22 mouse cellular contexts compared by ENCODE assay signal in the genomic region with DNA sequence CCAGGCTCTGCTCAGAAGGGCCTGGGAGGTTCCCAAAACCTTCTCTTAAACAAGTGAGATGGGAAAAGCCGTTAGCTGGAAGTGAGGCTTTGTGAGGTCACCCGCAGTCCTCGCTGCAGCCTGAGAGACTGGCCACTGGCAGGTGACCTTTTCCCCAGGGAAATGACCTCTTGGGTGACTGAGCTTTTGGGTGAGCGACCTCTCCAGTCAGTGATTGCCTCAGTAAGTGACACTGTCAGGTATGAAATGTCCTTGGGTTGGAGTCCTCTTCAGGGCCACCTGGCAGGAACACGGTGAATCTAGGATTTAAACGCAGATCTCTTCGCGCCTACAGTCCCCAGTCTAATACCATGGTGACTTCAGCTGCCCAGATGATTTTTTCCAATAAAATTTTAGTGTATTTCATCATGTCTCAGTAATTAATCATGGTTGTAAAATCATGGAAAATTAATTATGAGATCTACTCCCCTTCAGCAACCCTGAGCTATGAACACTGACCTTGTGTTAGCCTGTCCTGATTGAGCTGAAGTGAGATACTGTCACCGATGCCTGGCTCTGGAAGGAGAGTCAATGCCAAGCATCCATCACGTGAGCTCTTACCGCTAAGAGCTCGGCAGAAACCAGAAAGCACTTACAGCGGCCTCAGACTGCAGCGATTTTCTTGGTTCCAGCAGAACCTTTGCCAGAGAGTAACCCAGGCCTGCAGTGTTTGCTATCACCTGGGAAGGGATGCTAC.
DNase-seq lines count a peak whose midpoint lies in the region; ATAC-seq and TF ChIP-seq lines count a peak whose summit lies in the region.
"Had no signal": no experiment of that assay in that cellular context is flagged by ENCODE, and none has a peak within 500 bp of the region (broad histone marks: within the 10 kb centered on the region; RNA-seq: fewer than 3 reads in every experiment).

No protein-coding gene starts in this region.

- peak overlapping the region; percentile 62 for H3K27ac ChIP-seq in hindbrain, embryonic 10.5 days
- H3K27ac ChIP-seq in hindbrain, postnatal 0 days, result no peak overlapping the region
- peak overlapping the region; percentile 41; the same call in 1 of the 2 replicates for H3K27ac ChIP-seq in limb, embryonic 12.5 days
- H3K27ac ChIP-seq in lung, postnatal 0 days (ENCODE audit: low read length), result no peak overlapping the region
- H3K27ac ChIP-seq: embryonic facial prominence, embryonic 15.5 days; kidney, postnatal 0 days; layer of hippocampus, adult 2 months; liver, embryonic 14.5 days had no signal

- H3K4me2 ChIP-seq in hindbrain, postnatal 0 days (ENCODE audit: low read depth, low read length), result no peak overlapping the region
- no peak overlapping the region for H3K4me2 ChIP-seq in limb, embryonic 12.5 days
- no peak overlapping the region for H3K4me2 ChIP-seq in lung, postnatal 0 days (replicated peaks; ENCODE audit: low read depth, low read length)
- H3K4me2 ChIP-seq: embryonic facial prominence, embryonic 15.5 days had no signal

- H3K4me1 ChIP-seq in hindbrain, embryonic 10.5 days (replicated peaks), result peaks cover 51% of the 10 kb centered on the region
- no peaks in the 10 kb centered on the region for H3K4me1 ChIP-seq in hindbrain, postnatal 0 days (ENCODE audit: insufficient read depth, low read length)
- H3K4me1 ChIP-seq in limb, embryonic 12.5 days (replicated peaks), result peaks cover 36% of the 10 kb centered on the region
- H3K4me1 ChIP-seq in lung, postnatal 0 days (ENCODE audit: insufficient read depth, low read depth, low read length), result no peaks in the 10 kb centered on the region
- H3K4me1 ChIP-seq: megakaryocyte, embryonic 14.5 days had no signal

- peaks cover 10% of the 10 kb centered on the region; the same call in 1 of the 2 replicates for H3K36me3 ChIP-seq in hindbrain, embryonic 10.5 days
- no peaks in the 10 kb centered on the region for H3K36me3 ChIP-seq in hindbrain, postnatal 0 days (ENCODE audit: insufficient read depth, low read length)
- no peaks in the 10 kb centered on the region for H3K36me3 ChIP-seq in limb, embryonic 12.5 days
- no peaks in the 10 kb centered on the region for H3K36me3 ChIP-seq in lung, postnatal 0 days (ENCODE audit: insufficient read depth, low read length)
- H3K36me3 ChIP-seq: embryonic facial prominence, embryonic 15.5 days; G1E had no signal

- peak; percentile 47 for DNase-seq in adrenal gland, postnatal 14 days
- DNase-seq in adrenal gland, adult 8-10 months, result no peak
- DNase-seq in hindbrain, embryonic 10.5 days (ENCODE audit: low spot score), result no peak
- no peak for DNase-seq in hindbrain, postnatal 0 days (ENCODE audit: low spot score)
- DNase-seq in brain, adult 2 months (ENCODE audit: low read depth, low spot score), result peak; percentile 38
- DNase-seq in lung, postnatal 0 days (ENCODE audit: low spot score), result no peak
- no peak for DNase-seq in lung, adult 18-20 months
- DNase-seq: cerebellum, adult 11-12 months; cerebellum, postnatal 14 days; kidney, adult 18-20 months; layer of hippocampus, postnatal 36 days; right cerebral cortex, postnatal 4 days; thymus, adult 2 months had no signal

- no peak overlapping the region for H3K4me3 ChIP-seq in hindbrain, embryonic 10.5 days
- no peak overlapping the region for H3K4me3 ChIP-seq in hindbrain, postnatal 0 days (ENCODE audit: low read length)
- no peak overlapping the region for H3K4me3 ChIP-seq in limb, embryonic 12.5 days (replicated peaks)
- no peak overlapping the region for H3K4me3 ChIP-seq in lung, postnatal 0 days (ENCODE audit: low read depth, low read length)
- H3K4me3 ChIP-seq: embryonic facial prominence, embryonic 15.5 days; layer of hippocampus, adult 2 months; megakaryocyte, embryonic 14.5 days had no signal

- H3K27me3 ChIP-seq in hindbrain, embryonic 10.5 days (ENCODE audit: insufficient read depth, poor library complexity, severe bottlenecking), result 0 out of 2 replicates have a peak, but pooled peaks cover 11% of the 10 kb centered on the region
- H3K27me3 ChIP-seq in hindbrain, postnatal 0 days (ENCODE audit: insufficient read depth, low read length), result no peaks in the 10 kb centered on the region
- no peaks in the 10 kb centered on the region for H3K27me3 ChIP-seq in limb, embryonic 12.5 days
- H3K27me3 ChIP-seq in lung, postnatal 0 days (replicated peaks; ENCODE audit: insufficient read depth, low read length), result no peaks in the 10 kb centered on the region
- H3K27me3 ChIP-seq: embryonic facial prominence, embryonic 15.5 days had no signal

- no peak for ATAC-seq in hindbrain, postnatal 0 days
- ATAC-seq in limb, embryonic 12.5 days (ENCODE audit: insufficient number of reproducible peaks, insufficient read depth, low FRiP score, low TSS enrichment, low read depth), result no peak
- ATAC-seq in lung, postnatal 0 days, result no peak
- ATAC-seq: activated CD4-positive, CD25-positive, alpha-beta regulatory T cell, adult 4 months; midbrain, embryonic 16.5 days had no signal

- peaks cover 18% of the 10 kb centered on the region for H3K9me3 ChIP-seq in hindbrain, embryonic 10.5 days
- 0 out of 2 replicates have a peak, but pooled peaks cover 3% of the 10 kb centered on the region for H3K9me3 ChIP-seq in hindbrain, postnatal 0 days (ENCODE audit: low read length)
- H3K9me3 ChIP-seq in limb, embryonic 12.5 days, result peaks cover 14% of the 10 kb centered on the region
- no peaks in the 10 kb centered on the region for H3K9me3 ChIP-seq in lung, postnatal 0 days (ENCODE audit: low read length)
- H3K9me3 ChIP-seq: embryonic facial prominence, embryonic 15.5 days; megakaryocyte, embryonic 14.5 days had no signal

- WGBS in hindbrain, embryonic 10.5 days, result 73% methylated on average over 14 of the region's 14 CpGs
- WGBS in hindbrain, postnatal 0 days, result 66% methylated on average over 14 of the region's 14 CpGs
- 73% methylated on average over 14 of the region's 14 CpGs for WGBS in limb, embryonic 12.5 days
- 68% methylated on average over 14 of the region's 14 CpGs for WGBS in lung, postnatal 0 days

- no peak for TF ChIP-seq CTCF in hindbrain, postnatal 0 days (IDR thresholded peaks at IDR 0.05; ENCODE audit: low read depth)
- TF ChIP-seq CTCF in lung, postnatal 0 days (IDR thresholded peaks at IDR 0.05), result no peak

- no peak for TF ChIP-seq EP300 in lung, postnatal 0 days (IDR thresholded peaks at IDR 0.05)

- H3K9ac ChIP-seq in hindbrain, postnatal 0 days (replicated peaks; ENCODE audit: low read length), result no peak overlapping the region
- H3K9ac ChIP-seq in limb, embryonic 12.5 days (replicated peaks), result no peak overlapping the region
- no peak overlapping the region for H3K9ac ChIP-seq in lung, postnatal 0 days (replicated peaks; ENCODE audit: low read depth)
- H3K9ac ChIP-seq: embryonic facial prominence, embryonic 15.5 days; liver, embryonic 14.5 days had no signal

Comparison
In these comparisons a context has a peak if more than half of its experiments do, and no peak if none do; other contexts are left out.
1. DNase-seq: peak in adrenal gland, postnatal 14 days (single experiment) and brain, adult 2 months (single experiment); none in adrenal gland, adult 8-10 months (single experiment), hindbrain, embryonic 10.5 days (single experiment), hindbrain, postnatal 0 days (single experiment), lung, postnatal 0 days (single experiment) and lung, adult 18-20 months (0 of 2).
2. H3K27ac ChIP-seq: peak in hindbrain, embryonic 10.5 days (single experiment) and limb, embryonic 12.5 days (single experiment); none in hindbrain, postnatal 0 days (single experiment) and lung, postnatal 0 days (single experiment).